Mouse (Mus musculus) CH12.LX (cell line): ENCODE measurements around the gene Plekha5. TPM values are rescaled to one million over a fixed set of nuclear protein-coding genes. Genes with fewer than 3 reads are reported as not detected.
A peak's percentile ranks its signal among the peaks of the same experiment; 100 is the strongest.

Source experiments
- DNase-seq: peaks from one replicate; pipeline ENCODE4 v3.0.0-alpha.2; 2013; ENCODE audit errors: extremely low read depth
- H3K27ac ChIP-seq: 2 replicates; pipeline ENCODE4 v1.5.1; 2012; ENCODE audit warnings: low read depth, mild to moderate bottlenecking, control low read depth, moderate library complexity; ENCODE audit not compliant: insufficient read depth
- H3K27me3 ChIP-seq: replicated peaks from 2 replicates; pipeline ENCODE3; 2012; ENCODE audit warnings: inconsistent platforms
- H3K36me3 ChIP-seq, 2 experiments: replicated peaks in 1 of 2; 2 replicates each; pipeline versions ENCODE3 to v1.6.1; 2012; ENCODE audit warnings: inconsistent platforms in 1 of 2, low read length in 1 of 2, mild to moderate bottlenecking in 1 of 2, mixed read lengths in 1 of 2, moderate library complexity in 1 of 2; ENCODE audit not compliant: control insufficient read depth in 1 of 2, insufficient read depth in 1 of 2
- H3K4me1 ChIP-seq, 2 experiments: 2 replicates each; pipeline ENCODE4 v1.6.1; 2012; ENCODE audit warnings: inconsistent platforms in 1 of 2, moderate library complexity in 1 of 2; ENCODE audit not compliant: insufficient read depth in 2 of 2, control insufficient read depth in 1 of 2
- H3K4me2 ChIP-seq: 2 replicates; pipeline ENCODE4 v1.6.1; 2012; ENCODE audit warnings: low read depth, mild to moderate bottlenecking, control low read depth; ENCODE audit not compliant: poor library complexity, insufficient read depth, severe bottlenecking
- H3K4me3 ChIP-seq, 3 experiments: fragments of 150-350 bp in 1 of 3; sonication (generic) in 1 of 3; replicated peaks in 1 of 3; 2 replicates each; pipeline versions ENCODE3 to v1.5.1; 2011 to 2012; ENCODE audit warnings: low read depth in 2 of 3, low read length in 2 of 3, mild to moderate bottlenecking in 2 of 3, moderate library complexity in 2 of 3, control low read depth in 1 of 3, improper control_type of control experiment in 1 of 3, inconsistent platforms in 1 of 3, mixed read lengths in 1 of 3; ENCODE audit not compliant: poor library complexity in 1 of 3
- H3K79me2 ChIP-seq: replicated peaks from 2 replicates; pipeline ENCODE4 v1.6.1; 2012; ENCODE audit warnings: mild to moderate bottlenecking, moderate library complexity; ENCODE audit not compliant: control insufficient read depth, poor library complexity, insufficient read depth, severe bottlenecking; ENCODE audit errors: extremely low read depth
- H3K9ac ChIP-seq: 2 replicates; pipeline ENCODE4 v1.6.1; 2012; ENCODE audit warnings: low read depth, mild to moderate bottlenecking, control low read depth, moderate library complexity; ENCODE audit not compliant: insufficient read depth
- H3K9me3 ChIP-seq: replicated peaks from 2 replicates; pipeline ENCODE3; 2012; ENCODE audit warnings: low read length, inconsistent platforms, mixed read lengths
- BHLHE40 ChIP-seq: IDR thresholded peaks from 2 replicates; pipeline ENCODE4 v1.6.1; 2011; ENCODE audit warnings: mild to moderate bottlenecking, low read depth, low read length, improper control_type of control experiment
- CHD1 ChIP-seq: IDR thresholded peaks from 2 replicates; pipeline ENCODE4 v1.6.1; 2012; ENCODE audit warnings: low read depth, low read length, improper control_type of control experiment, inconsistent platforms
- ELF1 ChIP-seq: IDR thresholded peaks from 2 replicates; pipeline ENCODE4 v1.6.1; 2014; ENCODE audit warnings: low read depth, mild to moderate bottlenecking, inconsistent platforms, low read length, improper control_type of control experiment
- EP300 ChIP-seq: IDR thresholded peaks from 2 replicates; pipeline ENCODE4 v1.6.1; 2011; ENCODE audit warnings: low read length, improper control_type of control experiment
- JUN ChIP-seq: IDR thresholded peaks from 2 replicates; pipeline ENCODE4 v1.6.1; 2011; ENCODE audit warnings: low read depth, mild to moderate bottlenecking, low read length, improper control_type of control experiment, moderate library complexity; ENCODE audit not compliant: insufficient read depth
- JUND ChIP-seq: conservative IDR thresholded peaks from 2 replicates; pipeline ENCODE4 v1.6.1; 2011; ENCODE audit warnings: low read depth, low read length, improper control_type of control experiment
- KAT2A ChIP-seq: IDR thresholded peaks from 2 replicates; pipeline ENCODE4 v1.6.1; 2012; ENCODE audit warnings: low read length, improper control_type of control experiment, inconsistent platforms; ENCODE audit not compliant: insufficient replicate concordance
- MAFK ChIP-seq: IDR thresholded peaks from 2 replicates; pipeline ENCODE4 v1.6.1; 2011; ENCODE audit warnings: low read length, improper control_type of control experiment; ENCODE audit not compliant: insufficient replicate concordance
- MAX ChIP-seq: IDR thresholded peaks from 2 replicates; pipeline ENCODE4 v1.6.1; 2011; ENCODE audit warnings: low read length, improper control_type of control experiment
- MAZ ChIP-seq: IDR thresholded peaks from 2 replicates; pipeline ENCODE4 v1.6.1; 2012; ENCODE audit warnings: low read depth, mild to moderate bottlenecking, inconsistent platforms, low read length, improper control_type of control experiment, moderate library complexity
- MEF2A ChIP-seq: IDR thresholded peaks from 2 replicates; pipeline ENCODE4 v1.6.1; 2014; ENCODE audit warnings: low read depth, mild to moderate bottlenecking, inconsistent platforms, low read length, improper control_type of control experiment, borderline replicate concordance
- MYC ChIP-seq: IDR thresholded peaks from 2 replicates; pipeline ENCODE4 v1.6.1; 2011; ENCODE audit warnings: low read depth, mild to moderate bottlenecking, improper control_type of control experiment, low read length
- PAX5 ChIP-seq: IDR thresholded peaks from 2 replicates; pipeline ENCODE4 v1.6.1; 2012; ENCODE audit warnings: low read length, inconsistent platforms, mixed read lengths
- POLR2A ChIP-seq: IDR thresholded peaks from 2 replicates; pipeline ENCODE4 v1.6.1; 2011; ENCODE audit warnings: low read depth, mild to moderate bottlenecking, improper control_type of control experiment, low read length
- RAD21 ChIP-seq: IDR thresholded peaks from 2 replicates; pipeline ENCODE4 v1.6.1; 2011; ENCODE audit warnings: low read depth, mild to moderate bottlenecking, low read length, improper control_type of control experiment, moderate library complexity
- UBTF ChIP-seq: IDR thresholded peaks from 2 replicates; pipeline ENCODE4 v1.6.1; 2012; ENCODE audit warnings: low read depth, mild to moderate bottlenecking, inconsistent platforms, low read length, improper control_type of control experiment, moderate library complexity
- ZKSCAN1 ChIP-seq: IDR thresholded peaks from 2 replicates; pipeline ENCODE4 v1.6.1; 2012; ENCODE audit warnings: low read depth, inconsistent platforms, low read length, improper control_type of control experiment, borderline replicate concordance
- ZMIZ1 ChIP-seq: IDR thresholded peaks from 2 replicates; pipeline ENCODE4 v1.6.1; 2012; ENCODE audit warnings: low read depth, mild to moderate bottlenecking, inconsistent platforms, low read length, improper control_type of control experiment
- ZNF384 ChIP-seq: IDR thresholded peaks from 2 replicates; pipeline ENCODE4 v1.6.1; 2012; ENCODE audit warnings: low read depth, low read length, improper control_type of control experiment, inconsistent platforms
- dilution Hi-C: fragments of 300-500 bp; cut with MboI; formaldehyde crosslinking; loops from 2 replicates; pipeline ENCODE4 v1.14.3; 2020; ENCODE audit warnings: low sequenced_read_pairs; ENCODE audit not compliant: extremely low pct_unique_long_range_greater_than_20kb, extremely low pct_ligation_motif_present
- in situ Hi-C: fragments of 300-500 bp; cut with MboI; formaldehyde crosslinking; loops from 3 replicates; pipeline ENCODE4 v1.14.3; 2019; ENCODE audit warnings: low sequenced_read_pairs, low pct_ligation_motif_present, low pct_unique_long_range_greater_than_20kb, mixed read lengths
- polyA plus RNA-seq: library from polyadenylated mRNA; unstranded; fragments of >175 nt; gene quantifications from 2 replicates; pipeline ENCODE4 v1.2.1, GENCODE M21; 2012; ENCODE audit warnings: low read depth; ENCODE audit not compliant: insufficient read length
- total RNA-seq, 2 experiments: library from RNA; depleted of rRNA; stranded (reverse); fragments of 300-350 nt in 1 of 2; fragments of >200 nt in 1 of 2; gene quantifications; 2 replicates each; pipeline ENCODE4 v1.2.3; 2012 to 2014

The Plekha5 gene
- total and polyA plus RNA-seq, 3 experiments = 0.12 to 0.38 (median 0.27) TPM

GRCm38 (mm10) chr6:140621622-140622021 is 197.8 kb downstream of the Plekha5 start (continued):
- TF ChIP-seq MYC (0 out of 2 replicates have a peak, but pooled peaks have one; percentile 23), ZKSCAN1 (no peak), MEF2A (peak; percentile 13; the same call in 1 of the 2 replicates), CHD1 (peak; percentile 17; the same call in 1 of the 2 replicates), MAFK (0 out of 2 replicates have a peak, but pooled peaks have one; percentile 5)

GRCm38 (mm10) chr6:140622391-140623225 is 198.8 kb downstream of the Plekha5 start, which contains the start of gene Aebp2:
TSS of gene Aebp2 (plus strand) at chr6:140622663.
- in situ Hi-C loops = no loop called here
- peak within 1 kb of the TSS; percentile 100 for H3K27ac ChIP-seq
- peak within 1 kb of the TSS; percentile 97 for H3K9ac ChIP-seq
- dilution Hi-C loops = no loop called here
- peak within 1 kb of the TSS; percentile 91 to 99 (median 92) for H3K4me3 ChIP-seq
- peaks cover 22 to 45% of the 10 kb centered on the region in 2 experiments for H3K4me1 ChIP-seq
- TF ChIP-seq JUN (no peak), ZKSCAN1 (no peak), KAT2A (no peak), JUND (no peak), MAZ (no peak), RAD21 (no peak), CHD1 (peak; percentile 41; the same call in 1 of the 2 replicates), EP300 (no peak), PAX5 (no peak), ZNF384 (no peak), BHLHE40 (0 out of 2 replicates have a peak, but pooled peaks have one; percentile 14), ZMIZ1 (peak; percentile 50; the same call in 1 of the 2 replicates), ELF1 (no peak), POLR2A (peak; percentile 43; the same call in 1 of the 2 replicates), UBTF (no peak; the same call in none of the 2 replicates), MAX (no peak), MYC (no peak)
- H3K4me2 ChIP-seq = peak within 1 kb of the TSS; percentile 58
- H3K79me2 ChIP-seq = peaks cover 41% of the 10 kb centered on the region
- H3K36me3 ChIP-seq = peaks cover 0 to 6% of the 10 kb centered on the region in 2 experiments
- H3K9me3 ChIP-seq = no peaks in the 10 kb centered on the region
- no peaks in the 10 kb centered on the region for H3K27me3 ChIP-seq
- no peak for DNase-seq
